Mouse (Mus musculus) heart, embryonic 13.5 days (tissue): Measurements from ENCODE around the gene Mxra8. TPM values are rescaled to one million over a fixed set of nuclear protein-coding genes. Genes with fewer than 3 reads are reported as not detected.

Source experiments
- ATAC-seq: fragments of 200-750 bp; cut with Nextera tagmentation; 2 replicates; pipeline ENCODE4 v1.8.0; 2017; ENCODE audit warnings: moderate TSS enrichment; ENCODE audit not compliant: insufficient number of reproducible peaks, low FRiP score, low TSS enrichment; ENCODE audit errors: extremely low read depth
- H3K27ac ChIP-seq: fragments of 300-500 bp; sonication (generic); replicated peaks from 2 replicates; pipeline ENCODE4 v1.5.1; 2015; ENCODE audit warnings: moderate library complexity, mild to moderate bottlenecking, inconsistent platforms
- H3K27me3 ChIP-seq: fragments of 300-500 bp; sonication (generic); replicated peaks from 2 replicates; pipeline ENCODE4 v1.6.1; 2015; ENCODE audit warnings: mild to moderate bottlenecking, inconsistent platforms
- H3K36me3 ChIP-seq: fragments of 300-500 bp; sonication (generic); 2 replicates; pipeline ENCODE4 v1.6.1; 2015; ENCODE audit warnings: mild to moderate bottlenecking, inconsistent platforms
- H3K4me1 ChIP-seq: fragments of 300-500 bp; sonication (generic); 2 replicates; pipeline ENCODE4 v1.6.1; 2015; ENCODE audit warnings: inconsistent platforms
- H3K4me2 ChIP-seq: fragments of 300-500 bp; sonication (generic); 2 replicates; pipeline ENCODE4 v1.6.1; 2015; ENCODE audit warnings: inconsistent platforms, mild to moderate bottlenecking, moderate library complexity
- H3K4me3 ChIP-seq: fragments of 300-500 bp; sonication (generic); 2 replicates; pipeline ENCODE4 v1.5.1; 2015; ENCODE audit warnings: moderate library complexity, mild to moderate bottlenecking, inconsistent platforms
- H3K9ac ChIP-seq: fragments of 300-500 bp; sonication (generic); 2 replicates; pipeline ENCODE4 v1.6.1; 2015; ENCODE audit warnings: inconsistent platforms, mild to moderate bottlenecking, moderate library complexity
- H3K9me3 ChIP-seq: fragments of 300-500 bp; sonication (generic); 2 replicates; pipeline ENCODE4 v1.6.1; 2016; ENCODE audit warnings: inconsistent platforms
- WGBS: fragments of 180-500 bp; shearing (Covaris S2); methylation state at CpG from one replicate; pipeline ENCODE4 v1.1.7; 2015; ENCODE audit warnings: mixed read lengths; 5-methylcytosine and 5-hydroxymethylcytosine counted together
- microRNA-seq: library from miRNA; unstranded; fragments of <30 nt; microRNA quantifications from one replicate; pipeline ENCODE4, GENCODE M21; 2016
- polyA plus RNA-seq: library from polyadenylated mRNA; unstranded; fragments of >200 nt; fragmentation: Nextera tagmentation; extraction: Ambion mirVana; gene quantifications from 2 replicates; pipeline ENCODE4 v1.2.1, GENCODE M21; 2015

Mxra8 gene
- polyA plus RNA-seq, 1 experiment from 2014 or later, result 56.7 TPM

GRCm38 (mm10) chr4:155892438-155893211, 53.1 kb downstream of the Mxra8 start:
- peak; percentile 2; the same call in 1 of the 2 replicates for ATAC-seq
- WGBS, result 5% methylated on average over 37 of the region's 37 CpGs

GRCm38 (mm10) chr4:155893212-155893690, 53.8 kb downstream of the Mxra8 start:
- H3K4me2 ChIP-seq, result peak overlapping the region; percentile 91
- H3K27ac ChIP-seq, result no peak overlapping the region
- peaks cover 45% of the 10 kb centered on the region for H3K4me1 ChIP-seq
- 70% methylated on average over 8 of the region's 8 CpGs for WGBS
- H3K9me3 ChIP-seq, result no peaks in the 10 kb centered on the region
- H3K36me3 ChIP-seq, result peaks cover 39% of the 10 kb centered on the region
- no peaks in the 10 kb centered on the region for H3K27me3 ChIP-seq
- peak overlapping the region; percentile 93 for H3K9ac ChIP-seq
- H3K4me3 ChIP-seq, result peak overlapping the region; percentile 92
- no peak for ATAC-seq

More at GRCm38 (mm10) chr4:155892438-155893211, 53.1 kb downstream of the Mxra8 start:
- Histone ChIP-seq H3K9ac (peak overlapping the region; percentile 93), H3K4me3 (peak overlapping the region; percentile 92), H3K36me3 (peaks cover 41% of the 10 kb centered on the region), H3K4me1 (peaks cover 45% of the 10 kb centered on the region), H3K4me2 (peak overlapping the region; percentile 91), H3K9me3 (no peaks in the 10 kb centered on the region), H3K27me3 (no peaks in the 10 kb centered on the region), H3K27ac (peak overlapping the region; percentile 99)

Small RNAs within 50 kb of the gene (microRNA-seq; reads per million reads assigned to microRNA genes)
- gene Gm27743, result not detected

Other genes with a start within 250 kb of the Mxra8 start
- 5.7 and 6.2 TPM in 2 replicates for gene Slc35e2, start 238.3 kb upstream of the Mxra8 start, polyA plus RNA-seq
- gene Cdk11b, start 214.8 kb upstream of the Mxra8 start, polyA plus RNA-seq, result 39.6 and 40.2 TPM in 2 replicates
- not detected in 2 replicates for gene Gm10563, start 194.3 kb upstream of the Mxra8 start, polyA plus RNA-seq
- gene Mmp23, start 186.3 kb upstream of the Mxra8 start, polyA plus RNA-seq, result 67.1 and 73.0 TPM in 2 replicates
- gene Mib2, start 170.5 kb upstream of the Mxra8 start, polyA plus RNA-seq, result 16.5 and 16.9 TPM in 2 replicates
- gene Fndc10, start 145.3 kb upstream of the Mxra8 start, polyA plus RNA-seq, result 1.1 and 1.4 TPM in 2 replicates
- gene Ssu72, start 134.9 kb upstream of the Mxra8 start, polyA plus RNA-seq, result 105 and 122 TPM in 2 replicates
- 0.46 and 0.51 TPM in 2 replicates for gene Tmem240, start 104.9 kb upstream of the Mxra8 start, polyA plus RNA-seq
- 87.7 and 93.2 TPM in 2 replicates for gene Atad3a, start 78.6 kb upstream of the Mxra8 start, polyA plus RNA-seq
- gene Vwa1, start 65.0 kb upstream of the Mxra8 start, polyA plus RNA-seq, result 3.5 and 3.7 TPM in 2 replicates
- 4.2 and 5.3 TPM in 2 replicates for gene Tmem88b, start 53.8 kb upstream of the Mxra8 start, polyA plus RNA-seq
- gene Ankrd65, start 49.2 kb upstream of the Mxra8 start, polyA plus RNA-seq, result not detected in 2 replicates
- gene Mrpl20, start 36.8 kb upstream of the Mxra8 start, polyA plus RNA-seq, result 138 and 157 TPM in 2 replicates
- 97.1 and 113 TPM in 2 replicates for gene Ccnl2, start 27.2 kb upstream of the Mxra8 start, polyA plus RNA-seq
- gene Aurkaip1, start 8.4 kb upstream of the Mxra8 start, polyA plus RNA-seq, result 126 and 144 TPM in 2 replicates
- 2.8 and 2.9 TPM in 2 replicates for gene Dvl1, start 7.7 kb downstream of the Mxra8 start, polyA plus RNA-seq
- gene Tas1r3, start 23.7 kb downstream of the Mxra8 start, polyA plus RNA-seq, result 0.09 and 0.11 TPM in 2 replicates
- 9.1 and 9.8 TPM in 2 replicates for gene Cptp, start 29.8 kb downstream of the Mxra8 start, polyA plus RNA-seq
- 36.0 and 36.4 TPM in 2 replicates for gene Ints11, start 29.9 kb downstream of the Mxra8 start, polyA plus RNA-seq
- gene Pusl1, start 52.1 kb downstream of the Mxra8 start, polyA plus RNA-seq, result 32.5 and 33.1 TPM in 2 replicates
- gene Acap3, start 52.1 kb downstream of the Mxra8 start, polyA plus RNA-seq, result 8.8 and 10.4 TPM in 2 replicates
- 72.0 and 81.6 TPM in 2 replicates for gene Ube2j2, start 104.2 kb downstream of the Mxra8 start, polyA plus RNA-seq
- 20.3 and 32.8 TPM in 2 replicates for gene C1qtnf12, start 122.6 kb downstream of the Mxra8 start, polyA plus RNA-seq
- 8.8 and 10.7 TPM in 2 replicates for gene B3galt6, start 153.0 kb downstream of the Mxra8 start, polyA plus RNA-seq
- 127 and 136 TPM in 2 replicates for gene Sdf4, start 153.2 kb downstream of the Mxra8 start, polyA plus RNA-seq
- 0.42 and 0.47 TPM in 2 replicates for gene Tnfrsf4, start 174.2 kb downstream of the Mxra8 start, polyA plus RNA-seq
- 1.9 and 2.0 TPM in 2 replicates for gene Tnfrsf18, start 186.5 kb downstream of the Mxra8 start, polyA plus RNA-seq
- gene Ttll10, start 219.7 kb downstream of the Mxra8 start, polyA plus RNA-seq, result 0.60 and 0.66 TPM in 2 replicates